Mouse (Mus musculus): ENCODE data around the gene Dydc1. TPM values are rescaled to one million over a fixed set of nuclear protein-coding genes. Genes with fewer than 3 reads are reported as not detected.

The Dydc1 gene
- not detected for polyA plus RNA-seq (2014; fragmentation: Illumina TruSeq; extraction: RNeasy Lipid Tissue Mini Kit (QIAGEN cat#74804); ENCODE audit: low replicate concordance)

DNA sequence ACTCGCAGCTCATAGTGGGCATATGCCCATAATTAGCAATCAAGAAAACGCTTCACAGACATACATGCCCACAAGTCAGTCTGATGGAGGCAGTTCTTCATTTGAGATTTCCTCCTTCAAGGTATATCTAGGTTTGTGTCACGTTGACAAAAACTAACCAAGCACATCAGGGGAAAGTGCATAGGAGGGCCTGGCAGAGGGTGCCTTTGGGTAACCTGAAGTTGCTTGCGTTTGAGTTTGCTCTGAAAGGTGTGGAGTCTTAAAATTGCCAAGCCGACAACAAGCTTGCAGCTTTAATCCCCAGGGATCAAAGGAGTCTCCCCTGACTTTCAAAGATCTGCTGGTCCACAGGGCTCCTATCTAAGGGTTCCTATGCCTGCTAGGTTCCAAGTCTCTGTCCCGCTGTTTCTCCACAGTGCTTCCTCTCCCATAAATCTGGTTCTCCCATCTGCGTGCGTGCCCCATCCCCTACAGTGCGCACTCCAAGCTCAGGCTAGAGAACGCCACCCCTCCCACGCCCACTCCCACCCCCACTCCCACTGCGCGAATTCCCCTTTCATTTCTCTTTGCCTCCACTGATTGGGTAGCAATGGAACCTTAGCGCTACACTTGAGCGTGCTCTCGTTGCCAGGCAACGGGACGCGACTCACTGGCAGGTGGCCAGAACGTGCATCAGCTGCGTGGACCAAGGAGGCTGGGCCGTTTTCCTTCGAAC, at the start of gene Dydc1:
Gene Dydc1 (plus strand): TSS at position 683 of the 715 bp plus-strand sequence.

DNA sequence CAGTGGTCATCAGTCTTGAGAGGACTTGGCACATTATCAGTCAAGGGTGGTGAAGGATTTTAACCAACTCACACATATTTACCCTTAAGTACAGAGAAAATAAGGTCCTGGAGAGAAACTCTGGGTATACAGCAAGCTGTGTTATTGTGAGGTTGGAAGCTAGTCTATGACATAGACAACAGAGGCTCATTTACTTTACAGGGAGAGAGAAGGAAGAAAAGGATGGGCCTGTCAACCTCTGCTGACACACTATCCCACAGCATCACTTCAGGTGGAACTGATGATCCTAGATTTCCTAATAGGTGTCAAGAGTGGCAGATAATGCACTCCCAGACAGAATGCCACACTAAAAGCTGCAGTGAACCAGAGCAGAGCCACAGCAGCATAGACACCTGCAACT, 3.6 kb upstream of the Dydc1 start, which contains the start of gene Dydc2:
Gene Dydc2 (minus strand): TSS at position 101 of the 400 bp plus-strand sequence.

DNA sequence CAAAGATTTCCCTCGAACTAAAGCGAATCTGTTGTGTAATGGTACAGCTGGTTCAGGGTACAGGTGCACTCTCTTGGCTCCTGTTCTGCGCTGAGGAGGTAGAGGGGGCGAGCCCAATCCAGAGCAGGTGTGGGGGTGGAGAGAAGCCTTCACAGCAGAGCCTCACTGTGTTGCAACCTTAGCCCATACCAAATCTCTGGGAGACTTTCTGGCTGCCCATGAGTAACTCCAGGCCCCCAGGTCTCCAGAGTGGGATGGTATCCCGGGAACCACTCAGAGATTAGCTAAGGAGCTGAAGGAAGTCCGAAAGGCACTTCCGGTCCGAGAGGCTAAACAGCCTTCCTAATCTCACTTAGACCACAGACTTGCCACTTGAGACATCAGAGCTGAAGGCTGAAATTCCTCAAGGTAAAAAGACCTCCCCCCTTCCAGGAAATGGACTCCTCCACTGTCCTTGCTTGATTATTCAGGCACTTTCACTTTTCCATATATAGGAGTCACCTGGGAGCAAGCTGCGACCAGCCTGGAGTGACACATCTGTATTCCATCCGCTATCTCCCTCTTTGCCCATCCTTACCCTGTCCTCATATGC, 32.2 kb downstream of the Dydc1 start, which contains the start of gene Mat1a:
Gene Mat1a (plus strand): TSS at position 183 of the 592 bp plus-strand sequence.

DNA sequence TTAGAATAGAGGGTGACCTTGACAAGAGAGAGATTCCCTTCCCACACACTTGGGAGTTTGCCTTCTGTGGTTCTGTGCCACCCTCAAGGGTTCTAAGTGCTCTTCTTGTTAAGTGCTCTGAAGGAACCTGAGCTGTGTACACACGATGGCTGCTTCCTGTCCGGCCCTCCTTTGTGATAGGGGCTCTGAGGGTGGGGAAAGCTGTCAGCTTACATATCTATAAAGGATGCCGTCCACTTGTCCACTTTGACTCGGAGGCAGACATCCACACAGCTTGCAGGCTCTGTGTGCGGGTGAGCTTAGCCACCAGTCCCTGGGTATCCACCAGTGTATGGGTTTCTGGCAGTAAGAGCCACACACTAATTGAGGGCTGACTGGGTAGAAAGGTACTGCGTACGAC, 58.8 kb downstream of the Dydc1 start, which contains the start of gene Sftpa1:
Gene Sftpa1 (plus strand): TSS at position 243 of the 400 bp plus-strand sequence.

Other genes starting within 250 kb of the Dydc1 start
- gene Sh2d4b, start 179.6 kb upstream of the Dydc1 start, polyA plus RNA-seq (2014; fragmentation: Illumina TruSeq; extraction: RNeasy Lipid Tissue Mini Kit (QIAGEN cat#74804); ENCODE audit: low replicate concordance) = 0.33 TPM
- 9.9 TPM for gene Tspan14, start 106.1 kb upstream of the Dydc1 start, polyA plus RNA-seq (2014; fragmentation: Illumina TruSeq; extraction: RNeasy Lipid Tissue Mini Kit (QIAGEN cat#74804); ENCODE audit: low replicate concordance)
- 636 TPM for gene Fam213a, start 59.1 kb upstream of the Dydc1 start, polyA plus RNA-seq (2014; fragmentation: Illumina TruSeq; extraction: RNeasy Lipid Tissue Mini Kit (QIAGEN cat#74804); ENCODE audit: low replicate concordance)
- gene Dydc2, start 3.7 kb upstream of the Dydc1 start, polyA plus RNA-seq (2014; fragmentation: Illumina TruSeq; extraction: RNeasy Lipid Tissue Mini Kit (QIAGEN cat#74804); ENCODE audit: low replicate concordance) = not detected
- gene Mat1a, start 32.1 kb downstream of the Dydc1 start, polyA plus RNA-seq (2014; fragmentation: Illumina TruSeq; extraction: RNeasy Lipid Tissue Mini Kit (QIAGEN cat#74804); ENCODE audit: low replicate concordance) = 0.37 TPM
- 0.37 TPM for gene Sftpa1, start 58.9 kb downstream of the Dydc1 start, polyA plus RNA-seq (2014; fragmentation: Illumina TruSeq; extraction: RNeasy Lipid Tissue Mini Kit (QIAGEN cat#74804); ENCODE audit: low replicate concordance)
- gene Mbl1, start 78.5 kb downstream of the Dydc1 start, polyA plus RNA-seq (2014; fragmentation: Illumina TruSeq; extraction: RNeasy Lipid Tissue Mini Kit (QIAGEN cat#74804); ENCODE audit: low replicate concordance) = not detected
- gene Sftpd, start 112.2 kb downstream of the Dydc1 start, polyA plus RNA-seq (2014; fragmentation: Illumina TruSeq; extraction: RNeasy Lipid Tissue Mini Kit (QIAGEN cat#74804); ENCODE audit: low replicate concordance) = not detected
- not detected for gene Gm2832, start 205.9 kb downstream of the Dydc1 start, polyA plus RNA-seq (2014; fragmentation: Illumina TruSeq; extraction: RNeasy Lipid Tissue Mini Kit (QIAGEN cat#74804); ENCODE audit: low replicate concordance)

Data from small intestine, adult 10 weeks (tissue).